Mouse (Mus musculus): Measurements from ENCODE around the gene Kcnj2. TPM values are rescaled to one million over a fixed set of nuclear protein-coding genes. Genes with fewer than 3 reads are reported as not detected.

The Kcnj2 gene
- polyA plus RNA-seq, 1 experiment from 2014 or later, result 0.23 TPM

DNA sequence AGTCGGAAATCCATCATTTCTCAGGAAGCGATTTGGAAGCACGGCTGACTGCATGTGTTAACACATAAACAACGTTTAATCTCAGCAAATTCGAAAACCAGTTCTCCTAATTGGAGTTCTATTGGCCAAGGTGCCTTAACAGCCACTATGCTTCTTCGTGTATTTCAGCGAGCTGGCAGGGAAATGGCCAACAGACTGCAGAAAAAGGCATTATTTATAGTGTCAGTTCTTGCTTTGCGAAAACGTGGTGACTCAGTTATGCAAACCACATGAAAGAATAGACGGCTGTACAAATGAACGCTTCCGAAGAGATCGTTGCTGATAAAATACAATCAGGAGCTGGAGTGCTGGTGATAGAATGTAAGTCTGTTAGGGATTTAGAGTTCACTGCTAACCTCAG lies 9.9 kb upstream of the Kcnj2 start:
- Histone ChIP-seq H3K27me3 (replicated peaks; ENCODE audit: control insufficient read depth, insufficient read depth, low read length) (no peaks in the 10 kb centered on the region), H3K4me2 (ENCODE audit: low read length) (no peak overlapping the region), H3K4me1 (ENCODE audit: control insufficient read depth, insufficient read depth, low read length) (no peaks in the 10 kb centered on the region), H3K27ac (ENCODE audit: low read depth, low read length) (no peak overlapping the region), H3K9me3 (replicated peaks; ENCODE audit: control insufficient read depth, low read length) (no peaks in the 10 kb centered on the region), H3K4me3 (ENCODE audit: low read depth, low read length) (no peak overlapping the region), H3K9ac (ENCODE audit: low read length) (no peak overlapping the region), H3K36me3 (ENCODE audit: control insufficient read depth, insufficient read depth, low read length) (no peaks in the 10 kb centered on the region)
- peak; percentile 48 for DNase-seq (ENCODE audit: low spot score)
- 57% methylated on average over 13 of the region's 13 CpGs for WGBS
- no peak for ATAC-seq

GRCm38 (mm10) chr11:111057435-111057834 lies 8.5 kb upstream of the Kcnj2 start:
- ATAC-seq (no peak), DNase-seq (ENCODE audit: low spot score) (no peak)
- Histone ChIP-seq H3K27ac (ENCODE audit: low read depth, low read length) (no peak overlapping the region), H3K4me2 (ENCODE audit: low read length) (no peak overlapping the region), H3K9ac (ENCODE audit: low read length) (no peak overlapping the region), H3K36me3 (ENCODE audit: control insufficient read depth, insufficient read depth, low read length) (no peaks in the 10 kb centered on the region), H3K9me3 (replicated peaks; ENCODE audit: control insufficient read depth, low read length) (no peaks in the 10 kb centered on the region), H3K4me3 (ENCODE audit: low read depth, low read length) (no peak overlapping the region), H3K4me1 (ENCODE audit: control insufficient read depth, insufficient read depth, low read length) (no peaks in the 10 kb centered on the region), H3K27me3 (replicated peaks; ENCODE audit: control insufficient read depth, insufficient read depth, low read length) (no peaks in the 10 kb centered on the region)
- WGBS, result 96% methylated on average over 4 of the region's 4 CpGs

- Histone ChIP-seq H3K4me3 (ENCODE audit: low read depth, low read length) (no peak overlapping the region), H3K9ac (ENCODE audit: low read length) (no peak overlapping the region), H3K4me1 (ENCODE audit: control insufficient read depth, insufficient read depth, low read length) (no peaks in the 10 kb centered on the region), H3K4me2 (ENCODE audit: low read length) (no peak overlapping the region), H3K36me3 (ENCODE audit: control insufficient read depth, insufficient read depth, low read length) (no peaks in the 10 kb centered on the region), H3K27ac (ENCODE audit: low read depth, low read length) (no peak overlapping the region), H3K27me3 (replicated peaks; ENCODE audit: control insufficient read depth, insufficient read depth, low read length) (no peaks in the 10 kb centered on the region), H3K9me3 (replicated peaks; ENCODE audit: control insufficient read depth, low read length) (no peaks in the 10 kb centered on the region)
- no peak for DNase-seq (ENCODE audit: low spot score)
- ATAC-seq, result no peak
Measured at GRCm38 (mm10) chr11:111059440-111059839, 6.5 kb upstream of the Kcnj2 start.

- Histone ChIP-seq H3K27me3 (replicated peaks; ENCODE audit: control insufficient read depth, insufficient read depth, low read length) (no peaks in the 10 kb centered on the region), H3K36me3 (ENCODE audit: control insufficient read depth, insufficient read depth, low read length) (no peaks in the 10 kb centered on the region), H3K9me3 (replicated peaks; ENCODE audit: control insufficient read depth, low read length) (no peaks in the 10 kb centered on the region), H3K4me1 (ENCODE audit: control insufficient read depth, insufficient read depth, low read length) (no peaks in the 10 kb centered on the region), H3K27ac (ENCODE audit: low read depth, low read length) (no peak overlapping the region), H3K4me3 (ENCODE audit: low read depth, low read length) (no peak overlapping the region), H3K9ac (ENCODE audit: low read length) (no peak overlapping the region), H3K4me2 (ENCODE audit: low read length) (no peak overlapping the region)
- ATAC-seq (no peak), DNase-seq (ENCODE audit: low spot score) (no peak)
- 27% methylated on average over 5 of the region's 5 CpGs for whole genome bisulfite sequencing
Measured at GRCm38 (mm10) chr11:111060216-111060615, 5.7 kb upstream of the Kcnj2 start.

GRCm38 (mm10) chr11:111064751-111065527 lies 1.0 kb upstream of the Kcnj2 start:
- ATAC-seq, result peak; percentile 42; the same call in 1 of the 2 replicates
- peaks cover 13% of the 10 kb centered on the region; the same call in 1 of the 2 replicates for H3K27me3 ChIP-seq (replicated peaks; ENCODE audit: control insufficient read depth, insufficient read depth, low read length)
- peak overlapping the region; percentile 39 for H3K4me3 ChIP-seq (ENCODE audit: low read depth, low read length)
- no peaks in the 10 kb centered on the region for H3K9me3 ChIP-seq (replicated peaks; ENCODE audit: control insufficient read depth, low read length)
- peak; percentile 85 for DNase-seq (ENCODE audit: low spot score)
- peak overlapping the region; percentile 50; the same call in 1 of the 2 replicates for H3K9ac ChIP-seq (ENCODE audit: low read length)
- H3K4me2 ChIP-seq (ENCODE audit: low read length), result peak overlapping the region; percentile 75
- no peak overlapping the region for H3K27ac ChIP-seq (ENCODE audit: low read depth, low read length)
- no peaks in the 10 kb centered on the region for H3K36me3 ChIP-seq (ENCODE audit: control insufficient read depth, insufficient read depth, low read length)
- peaks cover 3% of the 10 kb centered on the region; the same call in 1 of the 2 replicates for H3K4me1 ChIP-seq (ENCODE audit: control insufficient read depth, insufficient read depth, low read length)
- WGBS, result under 1% methylated on average over 24 of the region's 25 CpGs

- Histone ChIP-seq H3K4me3 (ENCODE audit: low read depth, low read length) (peak overlapping the region; percentile 39), H3K9me3 (replicated peaks; ENCODE audit: control insufficient read depth, low read length) (no peaks in the 10 kb centered on the region), H3K36me3 (ENCODE audit: control insufficient read depth, insufficient read depth, low read length) (no peaks in the 10 kb centered on the region), H3K9ac (ENCODE audit: low read length) (peak overlapping the region; percentile 26; the same call in 1 of the 2 replicates), H3K27me3 (replicated peaks; ENCODE audit: control insufficient read depth, insufficient read depth, low read length) (peaks cover 13% of the 10 kb centered on the region; the same call in 1 of the 2 replicates), H3K27ac (ENCODE audit: low read depth, low read length) (no peak overlapping the region), H3K4me2 (ENCODE audit: low read length) (peak overlapping the region; percentile 75), H3K4me1 (ENCODE audit: control insufficient read depth, insufficient read depth, low read length) (peaks cover 3% of the 10 kb centered on the region; the same call in 1 of the 2 replicates)
- peak; percentile 24 for DNase-seq (ENCODE audit: low spot score)
- 0% methylated on average over 9 of the region's 9 CpGs for WGBS
- ATAC-seq, result peak; percentile 51
Measured at GRCm38 (mm10) chr11:111066299-111066691, 331 bp downstream of the Kcnj2 start.

GRCm38 (mm10) chr11:111067787-111068186 lies 1.8 kb downstream of the Kcnj2 start:
- H3K4me3 ChIP-seq (ENCODE audit: low read depth, low read length), result no peak overlapping the region
- H3K36me3 ChIP-seq (ENCODE audit: control insufficient read depth, insufficient read depth, low read length), result no peaks in the 10 kb centered on the region
- no peaks in the 10 kb centered on the region for H3K9me3 ChIP-seq (replicated peaks; ENCODE audit: control insufficient read depth, low read length)
- no peak for ATAC-seq
- H3K27ac ChIP-seq (ENCODE audit: low read depth, low read length), result no peak overlapping the region
- 76% methylated on average over 3 of the region's 3 CpGs for WGBS
- peaks cover 13% of the 10 kb centered on the region; the same call in 1 of the 2 replicates for H3K27me3 ChIP-seq (replicated peaks; ENCODE audit: control insufficient read depth, insufficient read depth, low read length)
- H3K4me1 ChIP-seq (ENCODE audit: control insufficient read depth, insufficient read depth, low read length), result peaks cover 3% of the 10 kb centered on the region; the same call in 1 of the 2 replicates
- H3K4me2 ChIP-seq (ENCODE audit: low read length), result no peak overlapping the region
- DNase-seq (ENCODE audit: low spot score), result no peak
- H3K9ac ChIP-seq (ENCODE audit: low read length), result no peak overlapping the region

GRCm38 (mm10) chr11:111070460-111070859 lies 4.5 kb downstream of the Kcnj2 start:
- ATAC-seq, result no peak
- no peak for DNase-seq (ENCODE audit: low spot score)
- H3K27me3 ChIP-seq (replicated peaks; ENCODE audit: control insufficient read depth, insufficient read depth, low read length), result peaks cover 13% of the 10 kb centered on the region; the same call in 1 of the 2 replicates
- no peaks in the 10 kb centered on the region for H3K9me3 ChIP-seq (replicated peaks; ENCODE audit: control insufficient read depth, low read length)
- H3K4me3 ChIP-seq (ENCODE audit: low read depth, low read length), result no peak overlapping the region
- H3K4me1 ChIP-seq (ENCODE audit: control insufficient read depth, insufficient read depth, low read length), result peaks cover 3% of the 10 kb centered on the region; the same call in 1 of the 2 replicates
- no peak overlapping the region for H3K9ac ChIP-seq (ENCODE audit: low read length)
- no peaks in the 10 kb centered on the region for H3K36me3 ChIP-seq (ENCODE audit: control insufficient read depth, insufficient read depth, low read length)
- H3K4me2 ChIP-seq (ENCODE audit: low read length), result no peak overlapping the region
- no peak overlapping the region for H3K27ac ChIP-seq (ENCODE audit: low read depth, low read length)

GRCm38 (mm10) chr11:111074131-111074530 lies 8.2 kb downstream of the Kcnj2 start:
- Histone ChIP-seq H3K4me2 (ENCODE audit: low read length) (no peak overlapping the region), H3K4me3 (ENCODE audit: low read depth, low read length) (no peak overlapping the region), H3K4me1 (ENCODE audit: control insufficient read depth, insufficient read depth, low read length) (no peaks in the 10 kb centered on the region), H3K9me3 (replicated peaks; ENCODE audit: control insufficient read depth, low read length) (no peaks in the 10 kb centered on the region), H3K36me3 (ENCODE audit: control insufficient read depth, insufficient read depth, low read length) (no peaks in the 10 kb centered on the region), H3K27ac (ENCODE audit: low read depth, low read length) (no peak overlapping the region), H3K27me3 (replicated peaks; ENCODE audit: control insufficient read depth, insufficient read depth, low read length) (no peaks in the 10 kb centered on the region), H3K9ac (ENCODE audit: low read length) (no peak overlapping the region)
- no peak for ATAC-seq
- no peak for DNase-seq (ENCODE audit: low spot score)

Measured in forebrain, embryonic 14.5 days (tissue).